Mouse (Mus musculus): Measurements from ENCODE around the gene Gm7029. TPM values are rescaled to one million over a fixed set of nuclear protein-coding genes. Genes with fewer than 3 reads are reported as not detected.
A peak's percentile ranks its signal among the peaks of the same experiment; 100 is the strongest.

The Gm7029 gene
- polyA plus RNA-seq, 1 experiment, result not detected

- DNase-seq, result peak; percentile 69
- H3K27ac ChIP-seq (ENCODE audit: insufficient read depth, low read depth, low read length), result peak overlapping the region; percentile 78
- H3K4me3 ChIP-seq (ENCODE audit: insufficient read depth, low read depth, low read length), result peak overlapping the region; percentile 70
- no peaks in the 10 kb centered on the region for H3K27me3 ChIP-seq (replicated peaks; ENCODE audit: control insufficient read depth, insufficient read depth, low read length)
- peaks cover 4% of the 10 kb centered on the region; the same call in 1 of the 2 replicates for H3K4me1 ChIP-seq (ENCODE audit: control insufficient read depth, insufficient read depth, low read length)
- 2% methylated on average over 14 of the region's 14 CpGs for WGBS
- H3K36me3 ChIP-seq (ENCODE audit: control insufficient read depth, insufficient read depth, low read length), result no peaks in the 10 kb centered on the region; the same call in 1 of the 2 replicates
- TF ChIP-seq POLR2A (IDR thresholded peaks at IDR 0.05; ENCODE audit: low read depth, low read length) (no peak), CTCF (conservative IDR thresholded peaks at IDR 0.05; ENCODE audit: insufficient read depth, insufficient read length, low read depth, low read length) (no peak)
Observed at GRCm38 (mm10) chr17:33909869-33910250, 36.2 kb downstream of the Gm7029 start.

GRCm38 (mm10) chr17:33910346-33911051, 36.9 kb downstream of the Gm7029 start:
- 38% methylated on average over 11 of the region's 11 CpGs for WGBS
- H3K4me1 ChIP-seq (ENCODE audit: control insufficient read depth, insufficient read depth, low read length), result peaks cover 6% of the 10 kb centered on the region; the same call in 1 of the 2 replicates
- TF ChIP-seq CTCF (conservative IDR thresholded peaks at IDR 0.05; ENCODE audit: insufficient read depth, insufficient read length, low read depth, low read length) (no peak), POLR2A (IDR thresholded peaks at IDR 0.05; ENCODE audit: low read depth, low read length) (no peak)

GRCm38 (mm10) chr17:33911052-33911812, 37.6 kb downstream of the Gm7029 start:
- Histone ChIP-seq H3K27ac (ENCODE audit: insufficient read depth, low read depth, low read length) (no peak overlapping the region), H3K4me1 (ENCODE audit: control insufficient read depth, insufficient read depth, low read length) (peaks cover 7% of the 10 kb centered on the region; the same call in 1 of the 2 replicates), H3K4me3 (ENCODE audit: insufficient read depth, low read depth, low read length) (no peak overlapping the region), H3K36me3 (ENCODE audit: control insufficient read depth, insufficient read depth, low read length) (no peaks in the 10 kb centered on the region; the same call in 1 of the 2 replicates), H3K27me3 (replicated peaks; ENCODE audit: control insufficient read depth, insufficient read depth, low read length) (no peaks in the 10 kb centered on the region)
- WGBS, result 59% methylated on average over 31 of the region's 31 CpGs
- no peak for TF ChIP-seq POLR2A (IDR thresholded peaks at IDR 0.05; ENCODE audit: low read depth, low read length)
- no peak for TF ChIP-seq CTCF (conservative IDR thresholded peaks at IDR 0.05; ENCODE audit: insufficient read depth, insufficient read length, low read depth, low read length)
- no peak for DNase-seq

More at GRCm38 (mm10) chr17:33910346-33911051, 36.9 kb downstream of the Gm7029 start:
- no peaks in the 10 kb centered on the region; the same call in 1 of the 2 replicates for H3K36me3 ChIP-seq (ENCODE audit: control insufficient read depth, insufficient read depth, low read length)
- no peak overlapping the region for H3K27ac ChIP-seq (ENCODE audit: insufficient read depth, low read depth, low read length)
- H3K27me3 ChIP-seq (replicated peaks; ENCODE audit: control insufficient read depth, insufficient read depth, low read length), result no peaks in the 10 kb centered on the region
- H3K4me3 ChIP-seq (ENCODE audit: insufficient read depth, low read depth, low read length), result peak overlapping the region; percentile 70
- no peak for DNase-seq

GRCm38 (mm10) chr17:33911813-33912414, 38.3 kb downstream of the Gm7029 start:
- no peaks in the 10 kb centered on the region for H3K27me3 ChIP-seq (replicated peaks; ENCODE audit: control insufficient read depth, insufficient read depth, low read length)
- H3K27ac ChIP-seq (ENCODE audit: insufficient read depth, low read depth, low read length), result no peak overlapping the region
- WGBS, result 57% methylated on average over 28 of the region's 28 CpGs
- H3K4me1 ChIP-seq (ENCODE audit: control insufficient read depth, insufficient read depth, low read length), result peaks cover 7% of the 10 kb centered on the region; the same call in 1 of the 2 replicates
- no peak overlapping the region for H3K4me3 ChIP-seq (ENCODE audit: insufficient read depth, low read depth, low read length)
- TF ChIP-seq POLR2A (IDR thresholded peaks at IDR 0.05; ENCODE audit: low read depth, low read length) (no peak), CTCF (conservative IDR thresholded peaks at IDR 0.05; ENCODE audit: insufficient read depth, insufficient read length, low read depth, low read length) (no peak)
- DNase-seq, result peak; percentile 55
- H3K36me3 ChIP-seq (ENCODE audit: control insufficient read depth, insufficient read depth, low read length), result no peaks in the 10 kb centered on the region; the same call in 1 of the 2 replicates

GRCm38 (mm10) chr17:33913264-33913663, 39.6 kb downstream of the Gm7029 start:
- no peaks in the 10 kb centered on the region for H3K27me3 ChIP-seq (replicated peaks; ENCODE audit: control insufficient read depth, insufficient read depth, low read length)
- H3K36me3 ChIP-seq (ENCODE audit: control insufficient read depth, insufficient read depth, low read length), result no peaks in the 10 kb centered on the region; the same call in 1 of the 2 replicates
- H3K27ac ChIP-seq (ENCODE audit: insufficient read depth, low read depth, low read length), result no peak overlapping the region
- H3K4me3 ChIP-seq (ENCODE audit: insufficient read depth, low read depth, low read length), result no peak overlapping the region
- peaks cover 7% of the 10 kb centered on the region; the same call in 1 of the 2 replicates for H3K4me1 ChIP-seq (ENCODE audit: control insufficient read depth, insufficient read depth, low read length)
- WGBS, result 91% methylated on average over 10 of the region's 10 CpGs
- TF ChIP-seq CTCF (conservative IDR thresholded peaks at IDR 0.05; ENCODE audit: insufficient read depth, insufficient read length, low read depth, low read length), result no peak
- no peak for DNase-seq

- no peaks in the 10 kb centered on the region for H3K27me3 ChIP-seq (replicated peaks; ENCODE audit: control insufficient read depth, insufficient read depth, low read length)
Observed at GRCm38 (mm10) chr17:33913905-33914304, 40.3 kb downstream of the Gm7029 start.

More at GRCm38 (mm10) chr17:33913905-33914304, 40.3 kb downstream of the Gm7029 start:
- DNase-seq, result no peak
- Histone ChIP-seq H3K36me3 (ENCODE audit: control insufficient read depth, insufficient read depth, low read length) (no peaks in the 10 kb centered on the region; the same call in 1 of the 2 replicates), H3K27ac (ENCODE audit: insufficient read depth, low read depth, low read length) (no peak overlapping the region), H3K4me1 (ENCODE audit: control insufficient read depth, insufficient read depth, low read length) (peaks cover 10% of the 10 kb centered on the region; the same call in 1 of the 2 replicates), H3K4me3 (ENCODE audit: insufficient read depth, low read depth, low read length) (no peak overlapping the region)
- TF ChIP-seq POLR2A (IDR thresholded peaks at IDR 0.05; ENCODE audit: low read depth, low read length), result no peak
- TF ChIP-seq CTCF (conservative IDR thresholded peaks at IDR 0.05; ENCODE audit: insufficient read depth, insufficient read length, low read depth, low read length), result no peak
- WGBS, result 94% methylated on average over 8 of the region's 8 CpGs

Data from kidney, adult 2 months (tissue).